Comparison of ENCODE assay signal across 22 mouse cellular contexts in genomic region chr10:22703844-22704243, GRCm38 (mm10).
"Had no signal": no experiment of that assay in that cellular context is flagged by ENCODE, and none has a peak within 500 bp of the region (broad histone marks: within the 10 kb centered on the region; RNA-seq: fewer than 3 reads in every experiment).

No protein-coding gene starts in this region.

- H3K9me3 ChIP-seq: forebrain, embryonic 15.5 days; heart, embryonic 13.5 days; heart, embryonic 15.5 days; hindbrain, embryonic 13.5 days; hindbrain, embryonic 15.5 days; limb, embryonic 13.5 days; limb, embryonic 15.5 days; liver, embryonic 12.5 days had no signal

- H3K27ac ChIP-seq: heart, adult 2 months; heart, embryonic 13.5 days; heart, embryonic 15.5 days; hindbrain, embryonic 13.5 days; hindbrain, embryonic 15.5 days; hindbrain, postnatal 0 days; kidney, postnatal 0 days; limb, embryonic 13.5 days; limb, embryonic 15.5 days; liver, embryonic 12.5 days; liver, embryonic 14.5 days had no signal

- H3K27me3 ChIP-seq: forebrain, embryonic 15.5 days; heart, embryonic 13.5 days; heart, embryonic 15.5 days; hindbrain, embryonic 13.5 days; hindbrain, embryonic 15.5 days; limb, embryonic 13.5 days; limb, embryonic 15.5 days; liver, embryonic 12.5 days had no signal

- DNase-seq: forebrain, postnatal 0 days; gastrocnemius, postnatal 14 days; gastrocnemius, postnatal 36 days; heart, adult 2 months; heart, postnatal 14 days; heart, postnatal 36 days; layer of hippocampus, postnatal 36 days; left cerebral cortex, postnatal 4 days; lung, adult 18-20 months had no signal

- H3K4me2 ChIP-seq: forebrain, embryonic 15.5 days; heart, embryonic 11.5 days; heart, embryonic 13.5 days; heart, embryonic 15.5 days; hindbrain, embryonic 13.5 days; hindbrain, embryonic 15.5 days; limb, embryonic 13.5 days; limb, embryonic 15.5 days; liver, embryonic 12.5 days had no signal

- H3K4me1 ChIP-seq: hindbrain, embryonic 15.5 days; liver, embryonic 12.5 days had no signal

- H3K9ac ChIP-seq: forebrain, embryonic 15.5 days; forebrain, postnatal 0 days; heart, embryonic 13.5 days; heart, embryonic 15.5 days; hindbrain, embryonic 13.5 days; hindbrain, embryonic 15.5 days; limb, embryonic 13.5 days; limb, embryonic 15.5 days; liver, embryonic 12.5 days; liver, embryonic 14.5 days had no signal

- ATAC-seq: forebrain, embryonic 15.5 days; hindbrain, postnatal 0 days; intestine, embryonic 16.5 days; liver, embryonic 12.5 days had no signal

- H3K4me3 ChIP-seq: forebrain, embryonic 15.5 days; heart, adult 2 months; heart, embryonic 13.5 days; heart, embryonic 15.5 days; hindbrain, embryonic 13.5 days; hindbrain, embryonic 15.5 days; limb, embryonic 13.5 days; limb, embryonic 15.5 days; liver, embryonic 12.5 days had no signal
